Mouse (Mus musculus): ENCODE measurements around the gene Tbc1d4. TPM values are rescaled to one million over a fixed set of nuclear protein-coding genes. Genes with fewer than 3 reads are reported as not detected.

Gene Tbc1d4
- total RNA-seq, 2 experiments from 2014 or later = 6.1 to 12.0 TPM

DNA sequence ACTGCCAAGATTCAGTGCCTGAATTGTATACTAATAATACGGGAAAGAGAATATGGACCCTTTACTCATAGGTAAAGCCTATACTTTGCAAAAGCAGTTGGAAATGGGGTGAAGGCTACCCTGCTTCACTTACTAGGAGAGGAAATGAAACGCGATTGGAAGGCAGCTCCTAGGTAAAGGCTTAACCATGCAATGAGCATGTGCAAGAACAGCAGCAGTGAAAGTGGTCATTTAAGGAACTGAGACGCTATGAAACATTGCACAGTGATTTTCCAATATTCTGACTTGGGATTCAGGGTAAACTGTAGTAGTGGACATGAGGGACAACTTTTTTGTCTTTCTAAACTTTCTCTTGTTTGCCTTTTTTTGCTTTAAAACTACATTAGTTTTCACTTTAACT lies 140.8 kb downstream of the Tbc1d4 start:
- intact Hi-C loops (cut with DNase I) = no loop called here
- DNase-seq (ENCODE audit: low spot score in 2 of 2) = no peak

DNA sequence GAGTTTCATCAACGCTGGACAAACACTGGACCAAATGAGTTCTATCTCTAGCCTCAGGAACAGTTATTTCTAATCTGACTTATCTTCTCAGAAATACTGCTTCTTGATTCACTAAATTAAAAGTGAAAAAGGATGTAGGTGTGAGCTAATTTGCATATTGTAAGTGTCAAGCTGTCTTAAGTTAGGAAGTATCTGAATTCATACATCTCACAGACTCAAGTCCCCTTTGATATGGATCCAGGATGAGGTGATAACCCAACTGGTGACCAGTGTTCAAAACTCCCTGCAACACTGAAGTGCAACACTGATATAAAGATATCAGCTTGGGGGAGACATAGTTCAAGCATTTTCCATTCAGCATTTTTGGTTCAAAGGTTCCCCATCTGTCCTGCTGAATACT lies 141.5 kb downstream of the Tbc1d4 start:
- intact Hi-C loops (cut with DNase I) = no loop called here

DNA sequence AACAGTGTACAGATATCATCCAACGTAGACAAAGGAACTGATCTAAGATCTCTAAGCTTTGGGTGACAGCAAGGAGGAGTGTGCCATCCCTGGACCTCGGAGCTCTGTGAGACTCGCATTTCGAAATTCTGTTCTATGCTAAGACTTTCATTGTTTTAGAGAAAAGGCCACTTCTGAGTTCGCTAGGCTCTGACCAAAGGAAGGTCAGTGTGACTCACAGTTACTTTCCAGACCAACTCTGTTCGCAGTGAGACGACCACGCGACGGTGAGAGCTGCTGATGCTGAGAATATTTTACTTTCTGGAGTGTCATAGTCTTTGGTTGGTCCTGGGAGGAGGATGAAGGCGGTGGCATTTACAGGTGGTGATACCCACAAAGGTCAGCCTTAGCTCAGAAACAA lies 142.5 kb downstream of the Tbc1d4 start:
- no peak for DNase-seq (ENCODE audit: low spot score in 2 of 2)
- intact Hi-C loops (cut with DNase I) = no loop called here

More for the DNA sequence above, 141.5 kb downstream of the Tbc1d4 start:
- no peak for DNase-seq (ENCODE audit: low spot score in 2 of 2)

DNA sequence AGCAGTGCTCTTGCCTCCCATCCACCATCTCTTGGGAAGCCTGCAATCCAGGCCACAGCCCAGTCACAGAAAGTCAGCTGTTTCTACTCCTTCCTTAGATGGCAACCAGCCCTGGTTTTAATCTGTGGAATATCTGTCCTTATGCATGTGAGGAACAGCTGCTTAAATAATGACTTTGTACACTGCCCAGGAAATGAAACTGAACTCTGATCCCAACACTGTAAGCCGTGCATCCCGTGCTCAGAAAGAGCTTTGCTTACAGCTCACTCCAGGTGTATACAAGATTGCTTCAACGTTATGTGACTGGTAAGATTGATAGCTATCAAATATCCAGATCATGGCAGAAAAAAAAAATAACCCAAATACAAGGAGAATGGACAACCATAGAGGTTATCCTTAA lies 143.1 kb downstream of the Tbc1d4 start:
- DNase-seq (ENCODE audit: low spot score in 2 of 2) = no peak
- intact Hi-C loops (cut with DNase I) = no loop called here

DNA sequence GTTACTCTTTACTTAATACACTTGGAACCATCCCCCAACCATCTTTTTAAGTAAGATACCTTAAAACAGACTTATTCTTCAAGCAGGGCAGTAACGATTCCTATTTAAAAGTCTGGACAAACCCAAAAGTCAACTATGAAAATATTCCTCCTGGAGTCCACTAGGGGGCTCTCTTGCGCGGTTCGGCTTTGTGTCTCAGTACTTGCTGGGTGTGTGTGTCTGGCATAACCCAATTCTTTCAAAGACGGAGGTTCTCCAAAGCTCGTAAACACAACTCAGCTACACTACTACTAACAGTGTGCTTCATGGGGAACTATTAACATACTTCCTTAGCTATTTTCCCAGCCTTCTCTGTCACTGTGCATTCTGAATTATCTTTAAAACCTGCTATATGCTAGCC lies 148.2 kb downstream of the Tbc1d4 start:
- intact Hi-C loops (cut with DNase I) = no loop called here
- peak in 1 of 2 experiments; percentile 45 for DNase-seq (ENCODE audit: low spot score in 2 of 2)

DNA sequence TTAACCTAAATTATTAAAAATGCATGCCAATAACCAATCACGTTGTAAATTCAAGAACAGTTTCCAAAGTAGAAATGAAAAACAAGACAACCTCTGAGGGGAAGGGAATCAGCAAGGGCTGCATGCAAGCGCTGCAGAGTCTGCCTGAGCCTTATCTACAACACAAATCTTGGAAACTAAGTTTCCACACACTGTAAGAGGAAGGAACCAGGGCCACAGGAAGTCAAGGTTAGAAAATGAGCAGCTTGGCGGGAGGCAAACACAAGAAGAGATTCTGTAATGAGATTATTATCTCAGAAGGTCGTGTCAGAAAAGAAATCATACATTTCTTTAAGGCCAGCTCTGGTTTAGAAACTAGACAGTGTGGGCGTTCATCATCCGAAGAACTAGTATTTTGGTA lies 156.1 kb downstream of the Tbc1d4 start:
- DNase-seq (ENCODE audit: low spot score in 2 of 2) = no peak
- intact Hi-C loops (cut with DNase I) = no loop called here

DNA sequence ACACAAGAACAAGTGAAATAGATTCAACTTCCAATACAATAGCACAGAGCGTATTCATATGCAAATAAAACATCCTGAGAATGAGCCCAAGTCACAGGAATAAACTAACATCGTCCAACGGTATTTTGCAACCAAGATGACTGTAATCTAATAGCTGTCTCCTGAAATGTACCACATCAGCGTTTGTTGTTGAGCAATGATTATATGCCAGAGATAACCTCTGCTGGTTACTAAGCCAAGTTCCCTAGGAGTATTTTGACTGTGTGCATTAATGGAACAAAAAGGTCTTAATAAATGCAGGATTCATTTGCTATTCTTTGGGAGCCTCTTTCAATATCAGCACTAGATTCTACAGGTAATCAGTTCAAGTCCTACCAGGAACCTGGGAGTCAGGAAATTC lies 161.1 kb downstream of the Tbc1d4 start:
- intact Hi-C loops (cut with DNase I) = no loop called here
- no peak for DNase-seq (ENCODE audit: low spot score in 2 of 2)

DNA sequence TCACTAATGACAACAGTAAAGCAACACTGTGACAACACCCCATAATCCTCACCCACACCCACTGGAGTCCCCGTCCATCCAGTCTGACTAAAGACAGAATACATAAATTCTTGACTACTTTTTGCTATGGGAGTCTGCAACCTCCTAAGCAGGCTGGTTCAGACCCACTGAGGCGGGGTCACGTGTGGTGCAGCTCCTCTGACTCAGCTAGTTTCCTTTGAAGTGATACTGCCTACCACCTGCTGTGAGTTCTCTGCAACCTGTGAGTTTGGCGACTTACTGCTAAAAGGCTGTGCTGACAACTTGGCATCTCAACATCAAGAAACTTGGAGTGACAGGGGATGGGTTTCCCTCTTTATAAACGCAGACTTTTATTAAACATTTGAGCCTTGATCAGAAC lies 163.8 kb downstream of the Tbc1d4 start:
- DNase-seq (ENCODE audit: low spot score in 2 of 2) = no peak
- intact Hi-C loops (cut with DNase I) = no loop called here

DNA sequence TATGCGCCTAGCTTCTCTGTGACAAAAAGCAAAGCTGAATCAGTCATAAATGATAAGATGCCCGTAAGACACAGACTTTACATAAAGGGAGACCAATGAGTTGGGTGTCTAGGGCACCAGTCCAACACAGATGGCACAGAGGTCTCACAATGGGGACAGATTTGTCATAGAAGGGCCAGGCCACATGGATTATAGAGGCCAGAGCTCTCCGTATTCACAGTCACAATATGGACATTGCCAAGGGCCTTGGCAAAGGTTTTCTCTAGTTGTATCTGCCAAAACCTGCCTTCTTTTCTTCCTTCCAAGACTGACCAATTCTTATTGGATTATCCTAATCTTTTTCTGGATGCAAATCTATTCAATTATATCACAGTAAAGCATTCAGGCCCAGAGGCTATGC lies 171.1 kb downstream of the Tbc1d4 start:
- intact Hi-C loops (cut with DNase I) = no loop called here
- DNase-seq (ENCODE audit: low spot score in 2 of 2) = no peak

DNA sequence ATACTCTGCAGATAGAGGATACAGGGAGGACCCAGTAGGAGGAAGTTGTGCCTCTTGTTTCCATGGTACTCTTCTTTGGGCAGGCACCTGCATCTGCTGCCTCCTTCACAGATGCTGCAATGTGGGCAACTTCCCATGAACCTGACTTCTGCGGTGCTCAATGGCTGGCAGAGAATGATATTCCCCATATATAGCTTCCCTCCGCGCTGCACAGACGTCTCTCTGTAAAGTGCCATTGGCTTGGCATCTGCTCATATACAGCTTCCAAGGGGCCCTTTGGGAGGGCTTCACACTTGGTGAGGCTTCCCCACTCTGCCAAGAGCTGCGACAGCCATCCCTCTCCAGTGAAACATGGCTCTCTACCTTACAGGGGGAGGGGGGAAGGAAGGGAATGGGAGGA lies 178.5 kb downstream of the Tbc1d4 start:
- peak; percentile 26 to 38 for DNase-seq (ENCODE audit: low spot score in 2 of 2)
- intact Hi-C loops (cut with DNase I) = no loop called here

DNA sequence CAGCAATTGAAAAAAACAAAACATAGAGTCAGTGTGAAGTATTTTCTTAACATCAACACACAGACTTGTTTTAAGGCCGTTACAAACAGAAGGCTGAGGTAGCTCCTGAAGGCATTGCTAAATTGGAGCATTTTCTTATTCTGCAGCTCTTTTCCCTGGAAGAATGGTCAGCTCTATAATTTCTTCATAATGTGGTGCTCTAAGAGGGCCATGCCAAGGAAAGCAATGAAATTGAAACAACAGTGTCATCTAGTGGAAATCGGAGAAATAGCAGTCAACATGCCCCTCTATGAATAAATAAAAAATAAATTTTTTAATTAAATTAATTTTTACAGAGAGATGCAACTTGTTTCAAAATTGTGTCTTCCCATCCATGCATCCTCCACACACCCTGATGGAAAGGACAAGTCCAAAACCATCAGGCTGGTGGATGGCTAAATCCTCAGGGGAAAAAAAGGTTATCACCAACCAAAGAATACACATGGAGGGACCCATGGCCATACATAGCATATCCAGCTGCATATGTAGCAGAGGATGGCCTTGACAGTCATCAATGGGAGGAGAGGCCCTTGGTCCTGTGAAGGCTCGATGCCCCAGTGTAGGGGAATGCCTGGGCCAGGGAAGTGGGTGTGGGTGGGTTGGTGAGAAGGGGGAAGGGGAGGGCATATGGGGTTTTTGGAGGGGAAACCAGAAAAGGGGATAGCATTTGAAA lies 180.0 kb downstream of the Tbc1d4 start:
- no peak for DNase-seq (ENCODE audit: low spot score in 2 of 2)
- intact Hi-C loops (cut with DNase I) = no loop called here

DNA sequence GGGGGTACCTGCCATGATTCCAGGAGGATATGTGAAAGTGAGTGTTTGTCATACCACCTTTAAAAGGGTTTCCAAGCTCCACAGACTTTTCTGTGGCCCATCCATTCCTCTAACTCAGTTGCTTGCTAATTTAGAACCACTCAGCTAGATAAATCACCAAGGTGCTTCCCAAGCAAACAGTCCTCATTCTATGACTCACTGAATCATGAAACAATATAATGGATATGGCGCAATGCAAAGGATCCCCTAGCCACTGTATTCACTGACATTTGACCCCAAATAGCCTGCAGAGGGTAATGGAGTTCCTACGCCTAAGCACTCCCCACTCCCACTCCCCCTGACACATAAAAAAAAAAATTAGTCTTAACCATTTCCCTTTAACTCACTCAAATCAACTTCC lies 191.3 kb downstream of the Tbc1d4 start:
- intact Hi-C loops (cut with DNase I) = no loop called here
- DNase-seq (ENCODE audit: low spot score in 2 of 2) = no peak

Other genes starting within 250 kb of the Tbc1d4 start
- 10 to 100 TPM; 57.3 to 58.6 TPM for gene Commd6, start 31.5 kb upstream of the Tbc1d4 start, total RNA-seq (2021)
- 10 to 100 TPM; 36.1 to 40.2 TPM for gene Uchl3, start 44.8 kb upstream of the Tbc1d4 start, total RNA-seq (2021)
- gene Gm9922, start 120.6 kb upstream of the Tbc1d4 start, total RNA-seq (2021) = not detected
- gene Lmo7, start 120.8 kb upstream of the Tbc1d4 start, total RNA-seq (2021) = 100 to 1,000 TPM in 1 of 2 experiments, 10 to 100 TPM in 1; 81.4 to 118 TPM